Mouse (Mus musculus) mouse embryonic stem cell (cell line): Measurements from ENCODE around the gene Rnf114.

Source experiments
- in situ Hi-C, 2 experiments: fragments of 300-500 bp; cut with MboI; formaldehyde crosslinking; loops; 1 replicate in 1 of 2; 3 replicates in 1 of 2; pipeline ENCODE4 v1.14.3; 2019 to 2020; ENCODE audit warnings: low sequenced_read_pairs in 2 of 2, low pct_unique_long_range_greater_than_20kb in 1 of 2, mixed read lengths in 1 of 2; ENCODE audit not compliant: unreplicated experiment in 1 of 2

Rnf114 gene

GRCm38 (mm10) chr2:167546447-167547195 lies 54.2 kb downstream of the Rnf114 start:
- in situ Hi-C loops: no loop called here

GRCm38 (mm10) chr2:167547444-167547843 lies 55.0 kb downstream of the Rnf114 start:
- in situ Hi-C loops: no loop called here

- in situ Hi-C loops: no loop called here
These were observed 56.5 kb downstream of the Rnf114 start for GRCm38 (mm10) chr2:167548961-167549360.

DNA sequence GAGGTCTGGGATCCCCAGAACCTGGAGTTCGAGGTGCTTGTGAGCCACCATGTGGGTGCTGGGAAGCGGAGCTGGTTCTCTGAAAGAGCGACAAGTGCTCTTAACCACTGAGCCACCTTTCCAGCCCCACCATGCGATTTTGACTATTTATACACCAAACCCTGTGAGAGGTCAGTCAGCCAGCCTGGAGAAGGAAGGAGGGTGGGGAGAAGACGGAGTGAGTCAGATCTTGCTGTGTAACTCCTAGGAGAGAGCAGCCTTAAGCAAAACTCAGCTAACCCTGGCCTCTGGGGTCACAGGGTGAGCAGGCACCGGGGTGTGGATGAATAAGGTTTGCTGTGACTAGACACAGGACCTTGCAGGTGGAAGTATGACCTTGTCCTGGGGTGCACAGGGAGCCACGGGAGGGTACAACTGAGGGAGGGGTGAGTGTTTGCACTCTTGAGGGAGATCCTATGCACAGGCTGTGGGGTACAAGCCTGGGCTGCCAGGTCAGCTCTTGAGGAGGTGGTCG lies 58.0 kb downstream of the Rnf114 start:
- in situ Hi-C loops: no loop called here

DNA sequence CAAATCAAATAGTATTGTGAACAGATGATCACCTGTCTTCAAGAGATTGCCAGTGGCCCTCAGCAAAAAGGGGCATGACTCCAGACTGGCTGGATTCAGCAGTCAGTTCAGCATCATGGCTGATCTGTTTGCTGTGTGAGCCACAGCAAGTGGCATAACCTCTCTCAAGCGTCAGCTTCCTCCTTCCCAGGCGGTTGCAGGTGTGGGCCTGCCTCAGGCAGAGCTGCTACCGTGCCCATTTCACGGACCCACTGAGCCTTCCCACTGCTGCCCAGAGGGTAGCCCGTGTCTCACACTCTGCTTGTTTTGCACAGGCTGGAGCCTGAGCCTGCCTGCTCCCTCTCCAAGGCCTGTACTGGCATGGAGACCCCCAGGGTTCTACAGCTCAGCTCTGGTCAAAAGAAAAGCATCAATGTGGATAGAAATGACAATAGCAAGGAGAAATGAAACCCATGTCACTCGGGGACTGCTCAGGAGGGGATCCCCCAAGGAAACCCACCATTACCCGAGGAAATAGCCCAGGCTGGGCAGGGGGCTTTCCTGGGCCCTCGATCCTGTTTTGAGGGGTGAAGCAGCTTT lies 59.0 kb downstream of the Rnf114 start:
- in situ Hi-C loops: no loop called here

- in situ Hi-C loops: no loop called here
These were observed 59.8 kb downstream of the Rnf114 start for GRCm38 (mm10) chr2:167552292-167552691.

DNA sequence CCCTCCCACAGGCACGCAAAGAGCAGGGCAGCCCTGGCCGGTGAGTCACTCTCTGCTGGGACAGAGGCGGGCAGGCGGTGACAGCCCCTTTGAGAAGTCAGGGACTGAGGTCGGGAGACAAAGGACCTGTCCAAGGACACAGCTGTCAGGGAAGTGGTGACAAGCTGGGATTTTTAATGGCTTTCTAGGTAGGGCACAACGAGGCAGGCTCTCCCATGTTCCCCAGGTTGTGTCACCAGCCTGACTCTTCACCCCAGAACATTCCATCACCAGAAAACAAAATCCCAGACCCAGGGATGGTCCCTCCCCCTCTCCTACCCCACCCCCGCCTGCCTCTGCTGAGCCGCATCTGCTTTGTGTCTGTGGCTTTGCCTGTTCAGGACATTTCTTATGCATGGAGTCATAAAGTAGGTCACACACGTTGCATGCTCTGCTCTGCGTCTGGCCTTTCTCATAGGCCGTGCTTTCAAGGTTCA lies 60.5 kb downstream of the Rnf114 start:
- in situ Hi-C loops: no loop called here

DNA sequence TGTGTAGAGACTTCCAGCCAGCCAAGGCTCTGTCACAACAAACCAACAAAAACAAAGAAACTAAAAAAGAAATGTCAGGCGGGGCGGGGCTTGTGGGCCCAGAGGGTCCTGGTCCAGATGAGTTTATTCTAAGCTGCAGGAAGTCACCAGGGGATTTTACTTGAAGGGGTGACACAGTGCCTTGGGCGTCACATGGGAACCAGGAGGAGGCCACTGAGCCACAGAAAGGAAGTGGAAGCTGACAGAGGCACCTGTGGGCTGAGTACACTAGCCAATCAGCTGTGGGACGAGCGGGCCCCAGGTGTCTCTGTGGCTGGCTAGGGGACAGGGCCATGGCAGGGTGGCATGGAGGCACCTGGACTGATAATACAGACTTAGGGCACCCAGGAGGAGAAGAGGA lies 63.3 kb downstream of the Rnf114 start:
- in situ Hi-C loops: no loop called here

DNA sequence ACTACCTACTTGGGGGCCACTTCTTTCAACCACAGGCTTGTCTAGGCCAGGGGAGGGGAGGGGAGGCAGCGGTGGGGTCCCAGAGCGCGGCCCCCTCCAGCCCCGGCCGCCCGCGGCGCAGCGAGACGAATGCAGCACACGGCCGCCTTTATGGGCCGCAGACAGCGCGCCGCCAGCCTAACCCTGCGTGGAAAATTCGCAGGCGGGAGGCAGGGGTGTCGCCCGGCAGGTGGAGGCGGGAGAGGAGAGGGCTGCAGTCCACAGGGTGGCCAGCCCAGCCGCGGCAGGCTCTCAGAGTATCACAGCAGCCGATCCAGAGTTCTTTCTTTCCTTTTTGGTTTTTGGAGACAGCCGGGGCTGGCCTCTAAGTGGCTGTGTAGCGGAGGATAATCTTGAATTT lies 67.0 kb downstream of the Rnf114 start:
- in situ Hi-C loops: no loop called here

DNA sequence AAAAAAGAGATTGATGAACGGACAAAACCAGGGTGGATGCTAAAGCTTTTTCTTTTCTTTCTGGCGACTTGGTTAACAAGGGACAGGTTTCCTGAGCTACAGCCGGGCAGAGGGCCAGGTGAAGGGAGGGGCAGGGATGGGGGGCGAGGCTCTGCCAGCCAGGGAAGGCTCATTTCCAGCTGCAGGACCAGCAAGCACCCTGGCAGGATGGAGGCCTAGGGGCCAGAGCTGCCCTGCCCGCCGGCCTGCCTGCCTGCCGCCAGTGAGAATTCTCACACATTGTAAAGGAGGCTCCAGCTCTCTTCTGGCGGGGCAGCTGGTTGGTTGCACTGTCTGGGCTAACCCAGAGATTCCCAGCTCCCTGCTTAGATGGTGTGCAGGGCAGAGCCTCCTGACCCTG lies 69.7 kb downstream of the Rnf114 start:
- in situ Hi-C loops: no loop called here

- in situ Hi-C loops: no loop called here
These were observed 70.6 kb downstream of the Rnf114 start for GRCm38 (mm10) chr2:167563035-167563434.

DNA sequence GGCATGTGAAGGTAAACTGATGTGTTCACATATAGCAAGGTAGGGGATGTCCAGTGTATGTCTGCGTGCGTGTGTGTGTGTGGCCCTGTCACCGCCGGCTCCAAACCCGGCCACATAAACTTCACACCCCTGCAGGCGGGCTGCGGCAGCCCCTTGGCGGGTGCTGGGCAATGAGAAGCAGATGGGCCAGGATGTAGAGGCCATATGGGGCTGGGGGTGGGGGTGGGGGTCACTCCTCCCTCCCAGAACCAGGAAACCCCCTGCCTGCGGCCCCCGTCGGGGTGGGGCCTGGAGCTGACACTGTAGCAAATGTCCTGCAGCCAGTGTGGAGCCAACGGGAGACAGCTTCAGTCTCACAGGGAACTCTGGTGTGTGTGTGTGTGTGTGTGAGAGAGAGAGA lies 71.3 kb downstream of the Rnf114 start:
- in situ Hi-C loops: no loop called here

- in situ Hi-C loops: no loop called here
These were observed 72.3 kb downstream of the Rnf114 start for GRCm38 (mm10) chr2:167564551-167565311.

- in situ Hi-C loops: no loop called here
These were observed 72.8 kb downstream of the Rnf114 start for GRCm38 (mm10) chr2:167565312-167565656.

- in situ Hi-C loops: no loop called here
These were observed 73.2 kb downstream of the Rnf114 start for GRCm38 (mm10) chr2:167565682-167566081.
